Mouse (Mus musculus) A20 (cell line): ENCODE data around the gene Pard3.

ENCODE experiments used
- DNase-seq: peaks from one replicate; pipeline ENCODE4 v3.0.0-alpha.2; 2011; ENCODE audit warnings: low read depth, low spot score

Pard3 gene

GRCm38 (mm10) chr8:127284462-127285216 is 220.9 kb downstream of the Pard3 start:
- DNase-seq: no peak

GRCm38 (mm10) chr8:127287816-127288215 is 224.1 kb downstream of the Pard3 start:
- no peak for DNase-seq

- no peak for DNase-seq
Observed at GRCm38 (mm10) chr8:127292307-127292706, 228.6 kb downstream of the Pard3 start.

- no peak for DNase-seq
Observed at GRCm38 (mm10) chr8:127293025-127293729, 229.5 kb downstream of the Pard3 start.

GRCm38 (mm10) chr8:127294061-127294460 is 230.4 kb downstream of the Pard3 start:
- DNase-seq: no peak

GRCm38 (mm10) chr8:127295848-127296247 is 232.2 kb downstream of the Pard3 start:
- no peak for DNase-seq

GRCm38 (mm10) chr8:127300493-127300892 is 236.8 kb downstream of the Pard3 start:
- no peak for DNase-seq

- DNase-seq: no peak
Observed at GRCm38 (mm10) chr8:127302847-127303445, 239.3 kb downstream of the Pard3 start.

GRCm38 (mm10) chr8:127307026-127307425 is 243.3 kb downstream of the Pard3 start:
- DNase-seq: no peak

- DNase-seq: no peak
Observed at GRCm38 (mm10) chr8:127309363-127309762, 245.7 kb downstream of the Pard3 start.

GRCm38 (mm10) chr8:127315811-127316210 is 252.1 kb downstream of the Pard3 start:
- no peak for DNase-seq

GRCm38 (mm10) chr8:127317914-127318313 is 254.2 kb downstream of the Pard3 start:
- DNase-seq: no peak

- DNase-seq: no peak
Observed at GRCm38 (mm10) chr8:127318377-127319159, 254.9 kb downstream of the Pard3 start.

GRCm38 (mm10) chr8:127320930-127321329 is 257.2 kb downstream of the Pard3 start:
- DNase-seq: no peak

- no peak for DNase-seq
Observed at GRCm38 (mm10) chr8:127323583-127324360, 260.1 kb downstream of the Pard3 start.

- no peak for DNase-seq
Observed at GRCm38 (mm10) chr8:127324836-127325570, 261.3 kb downstream of the Pard3 start.

- DNase-seq: no peak
Observed at GRCm38 (mm10) chr8:127325749-127326148, 262.1 kb downstream of the Pard3 start.

- peak; percentile 42 for DNase-seq
Observed at GRCm38 (mm10) chr8:127330258-127331187, 266.8 kb downstream of the Pard3 start.

- DNase-seq: peak; percentile 32
Observed at GRCm38 (mm10) chr8:127331751-127332150, 268.1 kb downstream of the Pard3 start.
